Mouse (Mus musculus): ENCODE results near the gene Rbmxl1. TPM values are rescaled to one million over a fixed set of nuclear protein-coding genes. Genes with fewer than 3 reads are reported as not detected.
"Not testable (repeated sequence)": the region's sequence is repeated elsewhere in the genome, so short reads cannot be mapped to it uniquely, and the experiment has no call there.

Rbmxl1 gene
- 235 and 239 TPM in 2 replicates for polyA plus RNA-seq (2014; fragmentation: Nextera tagmentation; extraction: Ambion mirVana)

GRCm38 (mm10) chr8:78508719-78509272 is at the start of gene Rbmxl1:
Rbmxl1 (minus strand) TSS chr8:78508898.
- WGBS: under 1% methylated on average over 62 of the region's 70 CpGs
- ATAC-seq (ENCODE audit: insufficient number of reproducible peaks, insufficient read depth, low FRiP score, low read depth): peak; percentile 87
- H3K4me3 ChIP-seq (ENCODE audit: low read depth, low read length): peak within 1 kb of the TSS; percentile 69

GRCm38 (mm10) chr8:78556773-78557434 is 48.2 kb upstream of the Rbmxl1 start:
- no peak for ATAC-seq (ENCODE audit: insufficient number of reproducible peaks, insufficient read depth, low FRiP score, low read depth)
- WGBS: 79% methylated on average over 11 of the region's 11 CpGs
- Histone ChIP-seq H3K36me3 (ENCODE audit: control insufficient read depth, insufficient read depth, low read length) (no peaks in the 10 kb centered on the region), H3K27ac (ENCODE audit: low read length) (no peak overlapping the region), H3K4me1 (ENCODE audit: control insufficient read depth, insufficient read depth, low read length) (no peaks in the 10 kb centered on the region), H3K4me3 (ENCODE audit: low read depth, low read length) (no peak overlapping the region), H3K9me3 (ENCODE audit: control insufficient read depth, low read depth, low read length) (no peaks in the 10 kb centered on the region), H3K4me2 (replicated peaks; ENCODE audit: low read depth, low read length) (no peak overlapping the region), H3K27me3 (ENCODE audit: control insufficient read depth, insufficient read depth, low read length) (no peaks in the 10 kb centered on the region), H3K9ac (replicated peaks; ENCODE audit: low read depth, low read length) (no peak overlapping the region)

More at GRCm38 (mm10) chr8:78508719-78509272, at the start of gene Rbmxl1:
- peak within 1 kb of the TSS; percentile 93 for H3K27ac ChIP-seq (ENCODE audit: low read length)
- no peaks in the 10 kb centered on the region for H3K27me3 ChIP-seq (ENCODE audit: control insufficient read depth, insufficient read depth, low read length)
- peak within 1 kb of the TSS; percentile 99 for H3K9ac ChIP-seq (replicated peaks; ENCODE audit: low read depth, low read length)
- peaks cover 5% of the 10 kb centered on the region; the same call in 1 of the 2 replicates for H3K4me1 ChIP-seq (ENCODE audit: control insufficient read depth, insufficient read depth, low read length)
- H3K36me3 ChIP-seq (ENCODE audit: control insufficient read depth, insufficient read depth, low read length): peaks cover 16% of the 10 kb centered on the region
- H3K4me2 ChIP-seq (replicated peaks; ENCODE audit: low read depth, low read length): peak within 1 kb of the TSS; percentile 82
- H3K9me3 ChIP-seq (ENCODE audit: control insufficient read depth, low read depth, low read length): peaks cover 4% of the 10 kb centered on the region; the same call in 1 of the 2 replicates

GRCm38 (mm10) chr8:78555817-78556216 is 47.1 kb upstream of the Rbmxl1 start:
- no peak for ATAC-seq (ENCODE audit: insufficient number of reproducible peaks, insufficient read depth, low FRiP score, low read depth)
- H3K4me1 ChIP-seq (ENCODE audit: control insufficient read depth, insufficient read depth, low read length): no peaks in the 10 kb centered on the region
- no peak overlapping the region for H3K4me2 ChIP-seq (replicated peaks; ENCODE audit: low read depth, low read length)

GRCm38 (mm10) chr8:78550752-78551134 is 42.0 kb upstream of the Rbmxl1 start:
- ATAC-seq (ENCODE audit: insufficient number of reproducible peaks, insufficient read depth, low FRiP score, low read depth): no peak

More at GRCm38 (mm10) chr8:78555817-78556216, 47.1 kb upstream of the Rbmxl1 start:
- H3K9ac ChIP-seq (replicated peaks; ENCODE audit: low read depth, low read length): no peak overlapping the region
- H3K4me3 ChIP-seq (ENCODE audit: low read depth, low read length): no peak overlapping the region
- H3K36me3 ChIP-seq (ENCODE audit: control insufficient read depth, insufficient read depth, low read length): no peaks in the 10 kb centered on the region
- no peaks in the 10 kb centered on the region for H3K27me3 ChIP-seq (ENCODE audit: control insufficient read depth, insufficient read depth, low read length)
- H3K27ac ChIP-seq (ENCODE audit: low read length): no peak overlapping the region
- 91% methylated on average over 4 of the region's 4 CpGs for WGBS
- no peaks in the 10 kb centered on the region for H3K9me3 ChIP-seq (ENCODE audit: control insufficient read depth, low read depth, low read length)

GRCm38 (mm10) chr8:78549971-78550751 is 41.5 kb upstream of the Rbmxl1 start:
- H3K36me3 ChIP-seq (ENCODE audit: control insufficient read depth, insufficient read depth, low read length): no peaks in the 10 kb centered on the region; the same call in 1 of the 2 replicates
- ATAC-seq (ENCODE audit: insufficient number of reproducible peaks, insufficient read depth, low FRiP score, low read depth): no peak
- H3K4me3 ChIP-seq (ENCODE audit: low read depth, low read length): no peak overlapping the region
- no peak overlapping the region for H3K4me2 ChIP-seq (replicated peaks; ENCODE audit: low read depth, low read length)
- H3K27ac ChIP-seq (ENCODE audit: low read length): no peak overlapping the region
- peaks cover 8% of the 10 kb centered on the region; the same call in 1 of the 2 replicates for H3K4me1 ChIP-seq (ENCODE audit: control insufficient read depth, insufficient read depth, low read length)
- H3K9ac ChIP-seq (replicated peaks; ENCODE audit: low read depth, low read length): no peak overlapping the region
- H3K9me3 ChIP-seq (ENCODE audit: control insufficient read depth, low read depth, low read length): no peaks in the 10 kb centered on the region
- no peaks in the 10 kb centered on the region for H3K27me3 ChIP-seq (ENCODE audit: control insufficient read depth, insufficient read depth, low read length)
- 46% methylated on average over 10 of the region's 10 CpGs for WGBS

More at GRCm38 (mm10) chr8:78550752-78551134, 42.0 kb upstream of the Rbmxl1 start:
- Histone ChIP-seq H3K4me1 (ENCODE audit: control insufficient read depth, insufficient read depth, low read length) (peaks cover 5% of the 10 kb centered on the region; the same call in 1 of the 2 replicates), H3K9me3 (ENCODE audit: control insufficient read depth, low read depth, low read length) (no peaks in the 10 kb centered on the region), H3K4me2 (replicated peaks; ENCODE audit: low read depth, low read length) (no peak overlapping the region), H3K9ac (replicated peaks; ENCODE audit: low read depth, low read length) (no peak overlapping the region), H3K27me3 (ENCODE audit: control insufficient read depth, insufficient read depth, low read length) (no peaks in the 10 kb centered on the region), H3K36me3 (ENCODE audit: control insufficient read depth, insufficient read depth, low read length) (no peaks in the 10 kb centered on the region; the same call in 1 of the 2 replicates), H3K27ac (ENCODE audit: low read length) (no peak overlapping the region), H3K4me3 (ENCODE audit: low read depth, low read length) (no peak overlapping the region)
- 75% methylated on average over 2 of the region's 2 CpGs for WGBS

GRCm38 (mm10) chr8:78545153-78545817 is 36.6 kb upstream of the Rbmxl1 start:
- not testable (repeated sequence) for ATAC-seq (ENCODE audit: insufficient number of reproducible peaks, insufficient read depth, low FRiP score, low read depth); H3K4me2 ChIP-seq (replicated peaks; ENCODE audit: low read depth, low read length); H3K27me3 ChIP-seq (ENCODE audit: control insufficient read depth, insufficient read depth, low read length); H3K4me3 ChIP-seq (ENCODE audit: low read depth, low read length); H3K27ac ChIP-seq (ENCODE audit: low read length); H3K9me3 ChIP-seq (ENCODE audit: control insufficient read depth, low read depth, low read length); H3K36me3 ChIP-seq (ENCODE audit: control insufficient read depth, insufficient read depth, low read length); H3K9ac ChIP-seq (replicated peaks; ENCODE audit: low read depth, low read length); H3K4me1 ChIP-seq (ENCODE audit: control insufficient read depth, insufficient read depth, low read length)
- 27% methylated on average over 6 of the region's 14 CpGs for WGBS

GRCm38 (mm10) chr8:78544545-78544944 is 35.8 kb upstream of the Rbmxl1 start:
- Histone ChIP-seq H3K4me2 (replicated peaks; ENCODE audit: low read depth, low read length) (no peak overlapping the region), H3K9ac (replicated peaks; ENCODE audit: low read depth, low read length) (no peak overlapping the region), H3K36me3 (ENCODE audit: control insufficient read depth, insufficient read depth, low read length) (no peaks in the 10 kb centered on the region; the same call in 1 of the 2 replicates), H3K4me3 (ENCODE audit: low read depth, low read length) (no peak overlapping the region), H3K27ac (ENCODE audit: low read length) (no peak overlapping the region), H3K27me3 (ENCODE audit: control insufficient read depth, insufficient read depth, low read length) (no peaks in the 10 kb centered on the region), H3K4me1 (ENCODE audit: control insufficient read depth, insufficient read depth, low read length) (peaks cover 3% of the 10 kb centered on the region; the same call in 1 of the 2 replicates), H3K9me3 (ENCODE audit: control insufficient read depth, low read depth, low read length) (no peaks in the 10 kb centered on the region)
- no peak for ATAC-seq (ENCODE audit: insufficient number of reproducible peaks, insufficient read depth, low FRiP score, low read depth)
- 54% methylated on average over 2 of the region's 2 CpGs for WGBS

- Histone ChIP-seq H3K4me3 (ENCODE audit: low read depth, low read length) (no peak overlapping the region), H3K9ac (replicated peaks; ENCODE audit: low read depth, low read length) (no peak overlapping the region), H3K4me1 (ENCODE audit: control insufficient read depth, insufficient read depth, low read length) (peaks cover 3% of the 10 kb centered on the region; the same call in 1 of the 2 replicates), H3K27ac (ENCODE audit: low read length) (no peak overlapping the region), H3K36me3 (ENCODE audit: control insufficient read depth, insufficient read depth, low read length) (no peaks in the 10 kb centered on the region; the same call in 1 of the 2 replicates), H3K9me3 (ENCODE audit: control insufficient read depth, low read depth, low read length) (no peaks in the 10 kb centered on the region), H3K27me3 (ENCODE audit: control insufficient read depth, insufficient read depth, low read length) (no peaks in the 10 kb centered on the region), H3K4me2 (replicated peaks; ENCODE audit: low read depth, low read length) (no peak overlapping the region)
- ATAC-seq (ENCODE audit: insufficient number of reproducible peaks, insufficient read depth, low FRiP score, low read depth): no peak
- 20% methylated on average over 1 of the region's 1 CpGs for WGBS
Observed at GRCm38 (mm10) chr8:78543621-78544020, 34.9 kb upstream of the Rbmxl1 start.

Data from stomach, embryonic 14.5 days (tissue).